Mouse (Mus musculus): ENCODE measurements around the gene Whrn.

- TF ChIP-seq CTCF (IDR thresholded peaks at IDR 0.05; ENCODE audit: low read depth, low read length) = no peak
- TF ChIP-seq POLR2A (IDR thresholded peaks at IDR 0.05; ENCODE audit: borderline replicate concordance, low read depth, low read length) = no peak
These were observed 121.5 kb downstream of the Whrn start for GRCm38 (mm10) chr4:63374331-63374730.

Measured in bone marrow macrophage, adult 2 months (primary cell).